Mouse (Mus musculus): ENCODE results near the gene Tbc1d12. TPM values are rescaled to one million over a fixed set of nuclear protein-coding genes. Genes with fewer than 3 reads are reported as not detected.
A peak's percentile ranks its signal among the peaks of the same experiment; 100 is the strongest.

Gene Tbc1d12
- polyA plus RNA-seq, 1 experiment from 2014 or later = 5.4 TPM

DNA sequence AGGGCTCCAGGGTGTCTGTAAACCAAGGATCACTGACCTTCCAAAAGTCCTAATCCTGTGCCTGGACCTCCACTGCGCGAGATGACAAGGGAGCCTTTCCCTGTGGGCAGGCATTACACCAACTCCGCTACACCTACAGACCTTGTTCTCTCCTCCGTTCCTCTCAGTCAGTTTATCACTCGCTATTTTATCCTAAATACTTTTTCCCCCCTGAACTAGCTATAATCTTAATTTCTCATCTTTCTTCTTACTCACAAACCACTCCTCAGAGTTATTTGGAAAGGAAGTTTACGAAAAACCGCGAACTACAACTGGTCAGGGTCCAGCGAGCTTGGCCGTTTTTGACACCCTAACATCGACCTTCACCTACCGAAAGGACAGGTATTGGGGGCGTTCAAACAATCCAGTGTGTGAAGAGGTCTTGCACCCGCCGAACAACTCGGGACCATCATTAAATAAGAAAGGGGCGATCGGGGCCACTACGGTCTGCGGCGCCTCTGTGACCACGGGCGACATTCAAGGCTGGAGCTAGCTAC lies 93.9 kb downstream of the Tbc1d12 start:
- Histone ChIP-seq H3K9me3 (replicated peaks; ENCODE audit: control insufficient read depth, low read length, poor library complexity, severe bottlenecking) (no peaks in the 10 kb centered on the region), H3K4me3 (ENCODE audit: low read depth, low read length) (peak overlapping the region; percentile 91), H3K4me2 (ENCODE audit: low read length) (peak overlapping the region; percentile 100), H3K27ac (ENCODE audit: low read length) (no peak overlapping the region), H3K27me3 (ENCODE audit: control insufficient read depth, insufficient read depth, low read depth, low read length) (no peaks in the 10 kb centered on the region), H3K9ac (ENCODE audit: low read depth, low read length) (peak overlapping the region; percentile 68), H3K4me1 (ENCODE audit: control insufficient read depth, insufficient read depth, low read length) (peaks cover 11% of the 10 kb centered on the region; the same call in 1 of the 2 replicates), H3K36me3 (ENCODE audit: control insufficient read depth, insufficient read depth, low read length) (no peaks in the 10 kb centered on the region)
- 2% methylated on average over 23 of the region's 23 CpGs for WGBS
- ATAC-seq = peak; percentile 57

DNA sequence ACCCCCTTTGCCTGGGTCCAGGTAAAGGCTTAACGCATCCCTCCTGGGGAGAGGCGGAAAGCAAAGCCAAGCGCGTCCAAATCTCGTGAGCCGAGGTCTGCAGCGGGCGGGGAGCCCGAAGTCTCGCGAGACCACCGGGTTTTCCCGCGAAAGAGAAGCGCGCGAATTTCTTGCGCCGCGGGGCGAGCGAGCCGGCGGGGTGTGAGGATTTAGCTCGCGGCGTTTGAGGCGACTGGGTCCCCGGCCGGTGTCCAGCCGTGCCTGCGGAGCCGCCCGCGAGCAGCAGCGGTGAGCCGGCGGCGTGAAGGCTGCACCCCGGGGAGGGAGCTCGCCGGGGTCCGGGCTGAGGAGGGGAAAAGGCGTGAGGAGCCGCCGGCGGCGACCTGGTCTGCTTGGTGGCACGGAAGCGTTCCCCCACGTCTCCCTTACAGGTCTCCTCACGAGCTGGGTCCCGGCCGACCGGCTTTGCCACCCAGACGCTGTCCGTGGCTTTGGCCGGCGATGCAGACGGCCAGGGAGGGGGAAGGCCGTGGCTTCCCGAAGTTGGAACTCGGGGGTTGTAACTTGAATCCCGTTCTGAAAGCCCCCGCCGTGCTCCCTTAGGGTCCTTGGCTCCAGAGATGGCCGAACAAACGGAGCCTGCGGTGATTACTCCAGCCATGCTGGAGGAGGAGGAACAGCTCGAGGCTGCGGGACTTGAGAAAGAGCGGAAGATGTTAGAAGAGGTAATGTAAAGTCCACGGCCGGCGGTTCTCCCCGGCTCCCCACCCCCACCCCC lies 94.6 kb downstream of the Tbc1d12 start, which contains the start of gene Hells:
TSS of gene Hells (plus strand) at position 128 of the 778 bp plus-strand sequence.
- peak; percentile 95 for ATAC-seq
- H3K9me3 ChIP-seq (replicated peaks; ENCODE audit: control insufficient read depth, low read length, poor library complexity, severe bottlenecking) = no peaks in the 10 kb centered on the region
- H3K27me3 ChIP-seq (ENCODE audit: control insufficient read depth, insufficient read depth, low read depth, low read length) = no peaks in the 10 kb centered on the region
- peak within 1 kb of the TSS; percentile 91 for H3K4me3 ChIP-seq (ENCODE audit: low read depth, low read length)
- H3K4me1 ChIP-seq (ENCODE audit: control insufficient read depth, insufficient read depth, low read length) = peaks cover 11% of the 10 kb centered on the region; the same call in 1 of the 2 replicates
- peak within 1 kb of the TSS; percentile 100 for H3K4me2 ChIP-seq (ENCODE audit: low read length)
- H3K27ac ChIP-seq (ENCODE audit: low read length) = no peak within 1 kb of the TSS
- H3K9ac ChIP-seq (ENCODE audit: low read depth, low read length) = peak within 1 kb of the TSS; percentile 68
- H3K36me3 ChIP-seq (ENCODE audit: control insufficient read depth, insufficient read depth, low read length) = 0 out of 2 replicates have a peak, but pooled peaks cover 2% of the 10 kb centered on the region
- whole genome bisulfite sequencing = under 1% methylated on average over 74 of the region's 76 CpGs

GRCm38 (mm10) chr19:38931566-38931890 lies 95.1 kb downstream of the Tbc1d12 start:
- ATAC-seq = no peak
- H3K4me1 ChIP-seq (ENCODE audit: control insufficient read depth, insufficient read depth, low read length) = peaks cover 11% of the 10 kb centered on the region; the same call in 1 of the 2 replicates
- WGBS = 2% methylated on average over 6 of the region's 6 CpGs

GRCm38 (mm10) chr19:38944590-38945307 lies 108.4 kb downstream of the Tbc1d12 start:
- Histone ChIP-seq H3K4me3 (ENCODE audit: low read depth, low read length) (no peak overlapping the region), H3K9ac (ENCODE audit: low read depth, low read length) (no peak overlapping the region), H3K4me2 (ENCODE audit: low read length) (no peak overlapping the region), H3K27me3 (ENCODE audit: control insufficient read depth, insufficient read depth, low read depth, low read length) (no peaks in the 10 kb centered on the region), H3K9me3 (replicated peaks; ENCODE audit: control insufficient read depth, low read length, poor library complexity, severe bottlenecking) (no peaks in the 10 kb centered on the region), H3K4me1 (ENCODE audit: control insufficient read depth, insufficient read depth, low read length) (no peaks in the 10 kb centered on the region), H3K36me3 (ENCODE audit: control insufficient read depth, insufficient read depth, low read length) (no peaks in the 10 kb centered on the region), H3K27ac (ENCODE audit: low read length) (no peak overlapping the region)
- no peak for ATAC-seq
- 93% methylated on average over 2 of the region's 2 CpGs for WGBS

More at GRCm38 (mm10) chr19:38931566-38931890, 95.1 kb downstream of the Tbc1d12 start:
- Histone ChIP-seq H3K4me2 (ENCODE audit: low read length) (peak overlapping the region; percentile 100), H3K36me3 (ENCODE audit: control insufficient read depth, insufficient read depth, low read length) (0 out of 2 replicates have a peak, but pooled peaks cover 2% of the 10 kb centered on the region), H3K9ac (ENCODE audit: low read depth, low read length) (peak overlapping the region; percentile 68), H3K27ac (ENCODE audit: low read length) (no peak overlapping the region), H3K9me3 (replicated peaks; ENCODE audit: control insufficient read depth, low read length, poor library complexity, severe bottlenecking) (no peaks in the 10 kb centered on the region), H3K4me3 (ENCODE audit: low read depth, low read length) (peak overlapping the region; percentile 91), H3K27me3 (ENCODE audit: control insufficient read depth, insufficient read depth, low read depth, low read length) (no peaks in the 10 kb centered on the region)

Other genes with a start within 250 kb of the Tbc1d12 start
- gene Noc3l, start 17.3 kb upstream of the Tbc1d12 start, polyA plus RNA-seq (2015; fragmentation: Nextera tagmentation; extraction: Ambion mirVana) = 4.7 and 5.4 TPM in 2 replicates
- gene Hells, start 94.3 kb downstream of the Tbc1d12 start, polyA plus RNA-seq (2015; fragmentation: Nextera tagmentation; extraction: Ambion mirVana) = 7.3 and 10.1 TPM in 2 replicates
- gene Cyp2c55, start 170.4 kb downstream of the Tbc1d12 start, polyA plus RNA-seq (2015; fragmentation: Nextera tagmentation; extraction: Ambion mirVana) = 0.11 TPM in 1 of 2 replicates, not detected in the other
- 0.09 TPM in 1 of 2 replicates, not detected in the other for gene Cyp2c65, start 224.4 kb downstream of the Tbc1d12 start, polyA plus RNA-seq (2015; fragmentation: Nextera tagmentation; extraction: Ambion mirVana)